Mouse (Mus musculus) cerebellum, adult 2 months (tissue): ENCODE measurements around the gene Traip.

ENCODE experiments used
- CTCF ChIP-seq: fragments of 200-500 bp; IDR thresholded peaks from 2 replicates; pipeline ENCODE4 v1.5.1; 2011; ENCODE audit warnings: low read depth, mild to moderate bottlenecking, control low read depth, low read length, moderate library complexity, borderline replicate concordance; ENCODE audit not compliant: insufficient read depth
- POLR2A ChIP-seq: fragments of 200-500 bp; IDR thresholded peaks from 2 replicates; pipeline ENCODE4 v1.6.1; 2011; ENCODE audit warnings: low read length, control low read depth, borderline replicate concordance; ENCODE audit not compliant: insufficient read depth

- TF ChIP-seq CTCF (peak; percentile 97), POLR2A (no peak)
These were observed 13.8 kb downstream of the Traip start for GRCm38 (mm10) chr9:107963700-107964099.
